Mouse (Mus musculus) stomach, embryonic 16.5 days (tissue): Measurements from ENCODE around the gene Pdpk1. TPM values are rescaled to one million over a fixed set of nuclear protein-coding genes. Genes with fewer than 3 reads are reported as not detected.

Experiments used
- ATAC-seq: fragments of 200-750 bp; cut with Nextera tagmentation; 2 replicates; pipeline ENCODE4 v1.8.0; 2017; ENCODE audit warnings: moderate number of reproducible peaks, moderate TSS enrichment; ENCODE audit not compliant: insufficient read depth, low FRiP score
- H3K27ac ChIP-seq: fragments of 300-500 bp; sonication (generic); 2 replicates; pipeline ENCODE4 v1.5.1; 2014; ENCODE audit warnings: low read length
- H3K27me3 ChIP-seq: fragments of 300-500 bp; sonication (generic); 2 replicates; pipeline ENCODE4 v1.6.1; 2014; ENCODE audit warnings: low read length, control low read depth, mixed read lengths; ENCODE audit not compliant: control insufficient read depth, insufficient read depth
- H3K36me3 ChIP-seq: fragments of 300-500 bp; sonication (generic); 2 replicates; pipeline ENCODE4 v1.6.1; 2014; ENCODE audit warnings: low read length; ENCODE audit not compliant: control insufficient read depth, insufficient read depth
- H3K4me1 ChIP-seq: fragments of 300-500 bp; sonication (generic); 2 replicates; pipeline ENCODE4 v1.6.1; 2014; ENCODE audit warnings: low read length, control low read depth, mixed read lengths; ENCODE audit not compliant: control insufficient read depth, insufficient read depth
- H3K4me2 ChIP-seq: fragments of 300-500 bp; sonication (generic); 2 replicates; pipeline ENCODE4 v1.6.1; 2014; ENCODE audit warnings: low read depth, low read length, mixed read lengths
- H3K4me3 ChIP-seq: fragments of 300-500 bp; sonication (generic); replicated peaks from 2 replicates; pipeline ENCODE4 v1.5.1; 2014; ENCODE audit warnings: mild to moderate bottlenecking, low read length
- H3K9ac ChIP-seq: fragments of 300-500 bp; sonication (generic); 2 replicates; pipeline ENCODE4 v1.6.1; 2014; ENCODE audit warnings: low read length
- H3K9me3 ChIP-seq: fragments of 300-500 bp; sonication (generic); replicated peaks from 2 replicates; pipeline ENCODE4 v1.6.1; 2016; ENCODE audit warnings: low read length, control low read depth; ENCODE audit not compliant: control insufficient read depth
- WGBS: fragments of 180-500 bp; shearing (Covaris S2); extraction: QIAGEN DNeasy Blood & Tissue Kit; methylation state at CpG from one replicate; pipeline ENCODE4 v1.1.7; 2014; 5-methylcytosine and 5-hydroxymethylcytosine counted together
- polyA plus RNA-seq: library from polyadenylated mRNA; unstranded; fragments of >200 nt; fragmentation: Nextera tagmentation; extraction: Ambion mirVana; gene quantifications from 2 replicates; pipeline ENCODE4 v1.2.1, GENCODE M21; 2015

The Pdpk1 gene
- polyA plus RNA-seq, 1 experiment from 2014 or later, result 38.6 TPM

- no peaks in the 10 kb centered on the region for H3K9me3 ChIP-seq
- H3K4me2 ChIP-seq, result peak overlapping the region; percentile 77
- no peaks in the 10 kb centered on the region for H3K36me3 ChIP-seq
- no peak for ATAC-seq
- H3K27ac ChIP-seq, result peak overlapping the region; percentile 97
- 42% methylated on average over 7 of the region's 7 CpGs for WGBS
- H3K9ac ChIP-seq, result peak overlapping the region; percentile 96
- no peaks in the 10 kb centered on the region for H3K27me3 ChIP-seq
- peaks cover 26% of the 10 kb centered on the region for H3K4me1 ChIP-seq
- H3K4me3 ChIP-seq, result peak overlapping the region; percentile 97
Observed at GRCm38 (mm10) chr17:24167891-24168505, 17.3 kb upstream of the Pdpk1 start.

GRCm38 (mm10) chr17:24167120-24167519 lies 16.4 kb upstream of the Pdpk1 start:
- no peak overlapping the region for H3K27ac ChIP-seq
- H3K36me3 ChIP-seq, result no peaks in the 10 kb centered on the region
- no peak overlapping the region for H3K4me3 ChIP-seq
- ATAC-seq, result no peak
- H3K27me3 ChIP-seq, result no peaks in the 10 kb centered on the region
- no peaks in the 10 kb centered on the region for H3K9me3 ChIP-seq
- H3K4me2 ChIP-seq, result peak overlapping the region; percentile 77; the same call in 1 of the 2 replicates
- no peak overlapping the region for H3K9ac ChIP-seq
- H3K4me1 ChIP-seq, result peaks cover 33% of the 10 kb centered on the region
- 74% methylated on average over 6 of the region's 6 CpGs for WGBS

- no peaks in the 10 kb centered on the region for H3K27me3 ChIP-seq
- H3K36me3 ChIP-seq, result no peaks in the 10 kb centered on the region
- H3K4me2 ChIP-seq, result no peak overlapping the region
- H3K27ac ChIP-seq, result no peak overlapping the region
- no peak overlapping the region for H3K9ac ChIP-seq
- WGBS, result 80% methylated on average over 11 of the region's 11 CpGs
- H3K4me1 ChIP-seq, result peaks cover 28% of the 10 kb centered on the region
- no peaks in the 10 kb centered on the region for H3K9me3 ChIP-seq
- ATAC-seq, result no peak
- H3K4me3 ChIP-seq, result no peak overlapping the region
Observed at GRCm38 (mm10) chr17:24164566-24165259, 14.0 kb upstream of the Pdpk1 start.

GRCm38 (mm10) chr17:24163176-24163962 lies 12.6 kb upstream of the Pdpk1 start, which contains the start of gene Amdhd2:
Amdhd2 (minus strand) TSS chr17:24163766.
- H3K27me3 ChIP-seq, result no peaks in the 10 kb centered on the region

GRCm38 (mm10) chr17:24162584-24163175 lies 12.0 kb upstream of the Pdpk1 start:
- H3K9me3 ChIP-seq, result no peaks in the 10 kb centered on the region
- H3K4me3 ChIP-seq, result peak overlapping the region; percentile 83
- H3K27me3 ChIP-seq, result no peaks in the 10 kb centered on the region
- H3K4me1 ChIP-seq, result peaks cover 21% of the 10 kb centered on the region
- H3K4me2 ChIP-seq, result peak overlapping the region; percentile 92
- H3K9ac ChIP-seq, result peak overlapping the region; percentile 84
- 20% methylated on average over 17 of the region's 17 CpGs for WGBS
- no peaks in the 10 kb centered on the region for H3K36me3 ChIP-seq
- peak overlapping the region; percentile 81 for H3K27ac ChIP-seq
- no peak for ATAC-seq

More at GRCm38 (mm10) chr17:24163176-24163962, 12.6 kb upstream of the Pdpk1 start, which contains the start of gene Amdhd2:
- Histone ChIP-seq H3K27ac (peak within 1 kb of the TSS; percentile 81), H3K4me1 (peaks cover 28% of the 10 kb centered on the region), H3K4me3 (peak within 1 kb of the TSS; percentile 83), H3K4me2 (peak within 1 kb of the TSS; percentile 92), H3K9ac (peak within 1 kb of the TSS; percentile 84), H3K9me3 (no peaks in the 10 kb centered on the region), H3K36me3 (no peaks in the 10 kb centered on the region)
- ATAC-seq, result peak; percentile 91
- WGBS, result under 1% methylated on average over 47 of the region's 47 CpGs

GRCm38 (mm10) chr17:24161466-24161865 lies 10.7 kb upstream of the Pdpk1 start:
- WGBS, result 70% methylated on average over 5 of the region's 5 CpGs
- Histone ChIP-seq H3K9ac (no peak overlapping the region), H3K27ac (no peak overlapping the region)

GRCm38 (mm10) chr17:24157526-24157925 lies 6.8 kb upstream of the Pdpk1 start:
- Histone ChIP-seq H3K27ac (no peak overlapping the region), H3K4me2 (no peak overlapping the region), H3K9me3 (no peaks in the 10 kb centered on the region), H3K9ac (no peak overlapping the region), H3K4me1 (peaks cover 5% of the 10 kb centered on the region), H3K36me3 (no peaks in the 10 kb centered on the region), H3K27me3 (no peaks in the 10 kb centered on the region), H3K4me3 (no peak overlapping the region)
- WGBS, result 95% methylated on average over 4 of the region's 4 CpGs
- no peak for ATAC-seq

More at GRCm38 (mm10) chr17:24161466-24161865, 10.7 kb upstream of the Pdpk1 start:
- Histone ChIP-seq H3K4me2 (no peak overlapping the region), H3K4me1 (peaks cover 17% of the 10 kb centered on the region), H3K27me3 (no peaks in the 10 kb centered on the region), H3K36me3 (no peaks in the 10 kb centered on the region), H3K9me3 (no peaks in the 10 kb centered on the region), H3K4me3 (no peak overlapping the region)
- ATAC-seq, result no peak

- H3K9me3 ChIP-seq, result no peaks in the 10 kb centered on the region
- H3K4me1 ChIP-seq, result peaks cover 6% of the 10 kb centered on the region; the same call in 1 of the 2 replicates
- H3K4me2 ChIP-seq, result no peak overlapping the region
- no peaks in the 10 kb centered on the region for H3K27me3 ChIP-seq
- no peak overlapping the region for H3K27ac ChIP-seq
- 94% methylated on average over 6 of the region's 6 CpGs for WGBS
- H3K9ac ChIP-seq, result no peak overlapping the region
- H3K36me3 ChIP-seq, result no peaks in the 10 kb centered on the region
- no peak overlapping the region for H3K4me3 ChIP-seq
- ATAC-seq, result no peak
Observed at GRCm38 (mm10) chr17:24157121-24157520, 6.4 kb upstream of the Pdpk1 start.
